In genomic region chr16:10640041-10640440, GRCm38 (mm10) we compare ENCODE assay signal across 8 mouse cellular contexts.
DNase-seq lines count a peak whose midpoint lies in the region; ATAC-seq and TF ChIP-seq lines count a peak whose summit lies in the region.

No protein-coding gene starts in this region.

- no peak overlapping the region for H3K4me2 ChIP-seq in forebrain, embryonic 11.5 days (ENCODE audit: low read depth, low read length, severe bottlenecking)

- H3K27ac ChIP-seq in ES-Bruce4 (ENCODE audit: insufficient read depth, low read length), result no peak overlapping the region
- H3K27ac ChIP-seq in forebrain, embryonic 11.5 days (ENCODE audit: low read depth, low read length), result no peak overlapping the region

- no peak overlapping the region for H3K9ac ChIP-seq in ES-Bruce4 (ENCODE audit: low read depth, poor library complexity, severe bottlenecking)
- H3K9ac ChIP-seq in forebrain, embryonic 11.5 days (ENCODE audit: low read length), result no peak overlapping the region

- TF ChIP-seq POLR2A in ES-Bruce4 (IDR thresholded peaks at IDR 0.05; ENCODE audit: insufficient read depth, low read length), result no peak

- H3K4me3 ChIP-seq in ES-Bruce4 (ENCODE audit: low read depth, low read length), result no peak overlapping the region
- H3K4me3 ChIP-seq in forebrain, embryonic 11.5 days (ENCODE audit: low read depth, low read length), result no peak overlapping the region

- H3K27me3 ChIP-seq in ES-Bruce4 (ENCODE audit: control insufficient read depth, insufficient read depth, low read length, poor library complexity, severe bottlenecking), result no peaks in the 10 kb centered on the region
- no peaks in the 10 kb centered on the region for H3K27me3 ChIP-seq in forebrain, embryonic 11.5 days (ENCODE audit: control insufficient read depth, insufficient read depth, low read length)

- peak; percentile 54 to 55 for DNase-seq in adrenal gland, postnatal 4 days (ENCODE audit: low spot score in 2 of 2)
- DNase-seq in forebrain, embryonic 11.5 days (ENCODE audit: low spot score), result peak; percentile 88
- peak; percentile 86 for DNase-seq in heart, postnatal 4 days
- peak; percentile 61 for DNase-seq in layer of hippocampus, adult 9-10 months (ENCODE audit: low spot score)
- DNase-seq in retina, postnatal 7 days (ENCODE audit: low read depth, low spot score), result peak; percentile 64
- DNase-seq in urinary bladder, adult 18-20 months (ENCODE audit: low spot score in 2 of 2), result peak; percentile 70 to 76

- ATAC-seq in forebrain, embryonic 11.5 days (replicated peaks; ENCODE audit: low FRiP score), result 0 out of 2 replicates have a peak, but pooled peaks have one; percentile 49
- ATAC-seq in megakaryocyte, adult 5-6 weeks (ENCODE audit: poor library complexity, severe bottlenecking), result peak; percentile 85

- no peaks in the 10 kb centered on the region for H3K36me3 ChIP-seq in ES-Bruce4 (ENCODE audit: control insufficient read depth, insufficient read depth, low read length, poor library complexity, severe bottlenecking)
- no peaks in the 10 kb centered on the region for H3K36me3 ChIP-seq in forebrain, embryonic 11.5 days (ENCODE audit: control insufficient read depth, insufficient read depth, low read length)

- no peak for TF ChIP-seq EP300 in ES-Bruce4 (IDR thresholded peaks at IDR 0.05; ENCODE audit: insufficient read depth, low read depth, low read length)

- no peaks in the 10 kb centered on the region for H3K9me3 ChIP-seq in ES-Bruce4 (replicated peaks; ENCODE audit: control insufficient read depth, insufficient read depth, low read length, poor library complexity, severe bottlenecking)
- H3K9me3 ChIP-seq in forebrain, embryonic 11.5 days (ENCODE audit: control insufficient read depth, low read length), result no peaks in the 10 kb centered on the region

- 9% methylated on average over 5 of the region's 5 CpGs for WGBS in forebrain, embryonic 11.5 days

- no peaks in the 10 kb centered on the region for H3K4me1 ChIP-seq in ES-Bruce4 (ENCODE audit: control insufficient read depth, insufficient read depth, low read length)
- H3K4me1 ChIP-seq in forebrain, embryonic 11.5 days (replicated peaks; ENCODE audit: control insufficient read depth, insufficient read depth, low read length), result no peaks in the 10 kb centered on the region

- TF ChIP-seq CTCF in ES-Bruce4 (IDR thresholded peaks at IDR 0.05; ENCODE audit: low read depth, low read length), result peak; percentile 74
